Mouse (Mus musculus) left cerebral cortex, postnatal 36 days (tissue): ENCODE data around the gene Kdsr. TPM values are rescaled to one million over a fixed set of nuclear protein-coding genes. Genes with fewer than 3 reads are reported as not detected.

ENCODE experiments used
- DNase-seq, 2 experiments: peaks; one replicate each; pipeline ENCODE4 v3.0.0; 2021 to 2022; ENCODE audit warnings: low spot score in 2 of 2, mixed read lengths in 1 of 2
- intact Hi-C: fragments of 180-260 bp; cut with DNase I; formaldehyde crosslinking; loops from one replicate; pipeline ENCODE4 v1.15.1; 2025
- total RNA-seq, 2 experiments: library from RNA; stranded (reverse); gene quantifications; 2 replicates each; pipeline ENCODE4 v1.2.3; 2021

The Kdsr gene
- 10 to 100 TPM; 24.4 to 29.9 TPM for total RNA-seq

- DNase-seq: peak; percentile 96 to 99
- intact Hi-C loops: loop anchor here (2.0 to 10.0 kb wide), 2 partner anchors 37 to 125 kb away; partner anchors contain the start of gene Vps4b
These were observed at the start of gene Kdsr for GRCm38 (mm10) chr1:106759572-106760435. TSS of gene Kdsr (minus strand) at chr1:106759727.

DNA sequence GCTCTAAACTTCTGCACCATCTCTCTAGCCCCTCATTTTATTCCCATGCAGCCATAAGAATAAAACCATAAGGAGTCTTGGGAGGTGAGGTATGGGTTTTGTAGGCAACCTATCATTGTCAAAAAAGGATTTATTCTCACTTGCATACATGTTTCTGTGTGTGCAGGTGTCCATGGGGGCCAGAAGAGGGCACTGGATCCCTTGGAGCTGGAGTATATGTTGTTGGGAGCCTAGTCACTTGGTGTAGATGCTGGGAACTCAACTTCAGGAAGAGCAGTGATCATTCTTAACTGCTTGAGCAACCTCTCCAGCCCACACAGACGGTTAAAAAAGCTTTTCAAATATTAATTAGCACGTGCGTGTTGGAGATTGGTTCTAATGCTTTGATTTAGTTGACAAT, 40.4 kb upstream of the Kdsr start:
- no peak for DNase-seq
- intact Hi-C loops: loop anchor here (5.0 kb wide), 1 partner anchor 82 kb away; no protein-coding TSS in a partner anchor

DNA sequence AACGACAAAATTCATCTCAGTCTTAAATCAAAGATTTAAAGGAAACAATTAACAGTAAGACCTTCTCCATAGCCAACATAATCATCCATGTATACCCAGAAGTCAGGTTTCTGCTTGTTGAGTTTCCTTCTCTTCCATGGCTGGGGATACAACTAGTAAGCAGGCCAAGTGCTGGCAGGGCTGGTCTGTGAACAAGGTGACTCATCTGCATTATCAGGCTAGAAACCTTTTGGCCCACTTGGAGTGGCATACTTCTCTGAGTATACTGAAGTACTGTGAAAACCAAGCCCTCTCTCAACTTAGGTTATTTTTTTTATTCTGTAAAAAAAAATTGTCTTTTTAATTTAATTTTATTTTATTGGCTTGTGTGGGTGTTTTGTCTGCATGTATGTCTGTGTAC, 39.9 kb upstream of the Kdsr start:
- DNase-seq: no peak
- intact Hi-C loops: loop anchor here (5.0 kb wide), 1 partner anchor 83 kb away; no protein-coding TSS in a partner anchor

GRCm38 (mm10) chr1:106796987-106797779, 37.7 kb upstream of the Kdsr start:
- no peak for DNase-seq
- intact Hi-C loops: loop anchor here (2.0 to 5.0 kb wide), 2 partner anchors 38 to 85 kb away; partner anchors contain the start of gene Kdsr

DNA sequence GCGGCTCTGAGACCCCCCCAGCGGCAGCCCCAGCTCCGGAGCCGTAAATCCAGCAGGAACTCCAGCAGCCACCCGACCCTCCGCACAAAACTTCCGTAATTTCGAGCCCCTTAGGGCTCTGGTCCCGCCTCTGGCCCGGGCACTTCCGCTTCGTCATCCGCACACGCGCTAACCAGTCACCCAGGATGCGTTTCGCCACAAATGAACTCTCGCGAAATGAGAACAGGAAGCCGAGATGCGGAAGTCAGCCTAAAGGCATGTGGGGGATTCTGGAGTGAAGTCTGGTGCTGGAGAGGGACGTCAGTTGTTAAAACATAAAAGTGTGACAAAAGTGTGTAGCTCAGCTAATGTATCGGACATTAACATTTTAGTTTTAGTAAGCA, 37.0 kb upstream of the Kdsr start, which contains the start of gene Vps4b:
Gene Vps4b (minus strand): TSS at position 187 of the 383 bp plus-strand sequence.
- peak; percentile 90 to 91 for DNase-seq
- intact Hi-C loops: loop anchor here (2.0 to 5.0 kb wide), 2 partner anchors 38 to 86 kb away; partner anchors contain the start of gene Kdsr

DNA sequence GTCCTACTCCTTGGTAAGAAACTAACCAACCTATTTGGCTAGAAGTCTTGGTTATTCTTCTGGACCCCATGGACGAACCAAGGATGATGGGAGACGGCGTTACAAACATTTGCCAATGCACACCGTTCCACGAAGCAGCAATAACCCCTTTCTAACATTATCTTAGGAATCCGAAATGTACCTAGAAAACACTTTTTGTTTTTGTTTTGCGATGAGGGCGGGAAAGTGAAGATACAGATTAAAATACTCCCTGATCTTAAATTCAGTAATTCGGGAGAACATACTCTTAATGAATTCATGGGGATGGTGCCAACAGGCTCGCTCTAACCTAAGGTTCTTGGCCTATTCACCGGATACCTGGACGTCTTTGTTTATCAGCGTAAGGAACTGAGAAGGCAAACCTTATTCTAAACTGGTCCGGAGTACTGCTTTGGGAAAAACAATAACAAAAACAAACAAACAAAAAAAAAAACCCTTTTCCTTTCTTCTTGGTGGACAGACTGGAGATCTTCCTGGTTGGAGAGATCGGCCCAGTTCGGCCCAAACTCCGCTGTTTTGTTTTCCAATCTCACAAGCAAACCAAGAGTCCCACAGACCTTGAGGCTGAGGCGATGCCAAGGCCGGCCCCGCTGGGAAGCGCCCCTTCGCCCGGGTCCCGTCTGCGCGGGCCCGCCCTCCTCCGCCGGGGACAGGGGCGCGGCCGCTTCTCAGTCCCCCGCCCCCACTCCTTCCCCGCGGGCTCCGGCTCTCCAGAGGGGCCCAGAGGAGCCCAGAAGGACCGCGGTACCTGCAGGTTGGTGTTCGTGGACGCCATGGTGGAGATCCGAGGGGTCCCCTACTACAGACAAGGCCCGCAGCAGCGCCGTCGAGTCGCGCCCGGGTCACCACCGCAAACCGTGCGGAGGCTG, 36.4 kb upstream of the Kdsr start:
- intact Hi-C loops: loop anchor here (2.0 to 5.0 kb wide), 2 partner anchors 37 to 86 kb away; partner anchors contain the start of gene Kdsr
- no peak for DNase-seq

DNA sequence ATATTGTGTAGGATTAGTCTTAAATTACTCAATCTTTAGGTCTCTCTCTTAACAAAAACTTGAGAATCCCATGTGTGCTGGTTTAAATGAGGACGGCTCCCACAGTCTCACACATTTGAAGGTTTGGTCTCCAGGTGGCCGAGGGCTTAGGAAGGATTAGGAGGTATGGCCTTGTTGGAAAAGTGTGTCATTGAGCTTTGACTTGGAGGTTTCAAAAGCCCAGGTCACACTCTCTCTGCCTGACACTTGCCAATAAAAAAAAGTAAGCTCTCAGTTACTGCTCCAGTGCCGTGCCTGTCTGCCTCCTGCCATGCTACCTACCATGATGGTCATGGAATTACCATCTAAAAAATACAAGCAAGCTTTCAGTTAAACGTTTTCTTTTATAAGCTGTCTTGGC, 15.4 kb upstream of the Kdsr start:
- intact Hi-C loops: no loop called here
- no peak for DNase-seq

DNA sequence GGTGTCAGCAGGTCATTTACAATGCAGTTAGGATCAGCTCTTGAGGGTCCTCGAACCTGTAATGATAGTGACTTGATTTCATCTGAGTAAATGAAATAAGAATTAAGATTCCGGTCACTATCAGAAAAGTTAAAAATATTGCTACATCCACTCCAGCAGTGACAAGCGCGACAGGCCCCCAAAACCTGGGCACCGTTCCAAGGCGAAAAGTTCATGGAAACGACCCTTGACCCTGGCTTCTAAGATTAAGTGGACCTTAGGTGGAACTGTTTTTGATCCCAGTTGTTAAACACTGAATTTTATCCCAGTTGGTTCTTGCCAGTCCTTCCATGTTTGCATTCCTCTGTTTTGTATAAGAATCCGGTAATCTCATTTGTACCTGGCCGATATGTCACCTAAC, 14.6 kb upstream of the Kdsr start:
- intact Hi-C loops: no loop called here
- DNase-seq: no peak

DNA sequence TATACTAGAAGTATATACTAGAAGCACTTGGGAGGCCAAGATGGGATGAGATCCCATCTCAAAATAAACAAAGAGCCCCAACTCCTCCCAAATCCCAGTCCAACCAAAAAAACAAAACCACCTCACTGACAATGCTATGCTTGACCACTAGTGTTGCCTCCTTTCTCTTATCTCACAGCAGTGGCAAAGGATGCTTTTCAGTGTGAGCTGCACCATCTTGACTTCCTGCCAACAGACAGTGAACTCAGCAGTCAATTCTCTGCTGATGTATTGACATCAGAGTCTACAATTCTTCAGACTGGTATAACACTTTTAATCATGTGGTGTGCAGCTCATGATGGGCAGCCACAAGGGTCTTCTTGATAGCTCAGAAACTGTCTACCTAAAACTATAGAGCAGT, 9.2 kb upstream of the Kdsr start:
- DNase-seq: no peak
- intact Hi-C loops: no loop called here

DNA sequence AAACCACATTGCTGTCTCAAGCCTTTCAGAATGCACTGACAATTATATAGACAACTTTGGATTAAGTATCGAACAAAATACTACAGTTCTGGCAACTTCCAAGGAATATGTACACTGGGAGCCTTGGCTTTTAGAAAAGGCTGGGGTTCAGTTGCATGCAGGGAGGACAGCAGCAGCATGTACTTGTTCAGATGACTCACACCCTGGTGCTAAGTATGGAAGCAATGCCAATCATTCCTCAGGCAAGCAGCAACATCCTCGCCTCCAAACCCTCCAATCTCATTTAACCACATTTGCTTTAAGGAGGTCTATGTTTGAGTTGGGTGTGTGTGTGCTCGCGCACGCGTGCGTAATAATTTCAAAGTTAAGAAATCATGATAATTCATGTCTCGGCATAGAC, 6.2 kb upstream of the Kdsr start:
- no peak for DNase-seq
- intact Hi-C loops: no loop called here

GRCm38 (mm10) chr1:106764846-106765245, 5.3 kb upstream of the Kdsr start:
- intact Hi-C loops: no loop called here
- no peak for DNase-seq

DNA sequence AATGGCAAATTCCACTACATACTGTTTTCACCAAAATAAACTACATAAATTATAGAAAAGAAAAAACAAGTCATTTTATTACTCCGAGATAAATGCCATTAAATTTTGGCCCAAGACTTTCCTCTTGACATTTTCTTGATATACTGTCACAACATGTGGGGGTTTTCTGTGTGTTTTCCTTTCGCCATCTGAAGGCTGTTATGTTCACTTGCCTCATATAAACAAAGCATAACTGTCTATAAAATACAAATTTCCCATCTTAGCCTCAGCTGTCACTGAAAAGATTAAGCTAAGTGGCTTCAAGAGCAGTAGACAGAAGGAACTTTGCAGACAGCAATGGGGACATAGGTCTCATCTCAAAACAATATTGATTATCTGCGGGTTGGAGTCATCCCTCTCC, 4.8 kb upstream of the Kdsr start:
- DNase-seq: no peak
- intact Hi-C loops: no loop called here

- DNase-seq: no peak
- intact Hi-C loops: no loop called here
These were observed 1.2 kb upstream of the Kdsr start for GRCm38 (mm10) chr1:106760750-106761149.

DNA sequence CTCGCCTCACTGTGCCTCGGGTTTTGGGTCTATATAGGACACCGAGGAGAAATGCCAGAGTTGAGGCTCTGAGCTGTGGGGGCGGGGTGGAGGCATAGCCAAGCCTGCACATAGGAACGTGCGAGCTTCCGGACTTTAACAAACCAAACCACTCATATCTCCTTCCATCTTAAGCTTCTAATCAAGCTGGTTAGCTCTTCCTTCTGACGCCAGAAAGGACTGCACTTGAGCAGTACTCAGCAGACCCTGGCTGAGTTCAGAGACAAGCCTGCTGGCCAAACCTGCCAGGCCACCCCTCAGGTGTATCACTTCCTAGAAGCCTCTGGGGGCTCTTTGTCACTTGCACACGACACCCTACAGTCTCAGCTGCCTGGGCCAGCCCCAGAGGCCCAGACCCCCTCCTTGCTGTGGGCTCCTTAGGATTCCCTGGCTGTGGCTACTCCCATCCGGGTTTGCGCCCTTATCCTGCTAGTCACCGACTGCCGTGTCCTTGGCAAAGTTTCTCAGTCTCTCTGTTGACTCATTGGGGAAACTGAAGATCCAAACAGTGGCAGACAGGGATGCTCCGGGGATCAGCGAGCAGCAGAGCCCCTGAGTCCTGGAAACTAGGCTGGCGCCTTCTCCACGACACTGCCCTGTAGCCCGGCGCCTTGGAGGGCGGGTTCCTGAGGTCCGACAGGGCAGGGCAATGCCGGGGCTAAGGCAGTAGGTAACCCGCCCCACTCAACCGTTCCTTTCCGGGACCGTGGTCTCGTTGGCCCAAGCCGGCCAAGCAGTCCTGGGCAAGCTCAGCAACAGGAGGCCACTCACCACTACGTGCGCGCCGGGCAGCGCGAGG, 574 bp downstream of the Kdsr start:
- intact Hi-C loops: loop anchor here (2.0 to 10.0 kb wide), 2 partner anchors 38 to 126 kb away; partner anchors contain the start of gene Vps4b
- peak; percentile 11 to 39 for DNase-seq

DNA sequence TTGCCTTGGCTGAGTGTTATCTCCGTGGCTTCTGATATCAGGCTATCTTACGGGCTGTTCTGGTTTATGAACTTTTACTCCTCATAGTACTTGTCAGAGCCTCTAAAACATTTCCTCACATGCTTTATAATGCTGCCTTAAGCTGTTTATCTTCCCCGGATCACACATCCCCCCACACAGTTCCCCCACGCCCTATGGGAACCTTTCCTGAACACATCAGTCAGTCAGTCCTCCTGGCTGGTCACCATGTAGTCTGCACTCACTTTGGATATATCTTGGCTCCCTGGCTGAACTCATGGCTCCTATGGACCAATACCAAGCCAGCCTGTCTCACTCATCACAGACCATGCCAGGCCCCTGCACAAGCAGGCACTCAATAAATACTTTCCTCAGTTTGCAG, 2.9 kb downstream of the Kdsr start:
- intact Hi-C loops: loop anchor here (10.0 kb wide), 1 partner anchor 128 kb away; no protein-coding TSS in a partner anchor

DNA sequence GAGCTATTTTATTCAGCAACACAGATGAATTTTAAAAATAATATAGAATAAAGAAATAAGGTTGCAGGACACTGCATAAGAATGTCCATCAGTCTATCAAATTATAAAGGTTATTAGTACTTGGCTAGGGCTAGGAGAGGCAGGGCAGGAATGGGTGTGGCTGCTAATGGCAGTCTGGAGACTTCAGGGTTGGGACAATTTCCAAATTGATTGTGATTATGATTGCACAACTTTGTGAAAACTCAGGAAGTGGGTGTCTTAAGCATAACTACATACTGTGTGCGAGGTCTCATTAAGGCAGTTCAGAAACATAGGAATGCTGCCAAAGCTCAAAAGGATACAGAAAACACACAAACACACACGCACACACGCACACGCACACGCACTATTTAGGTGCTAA, 7.5 kb downstream of the Kdsr start:
- no peak for DNase-seq
- intact Hi-C loops: loop anchor here (10.0 kb wide), 1 partner anchor 133 kb away; no protein-coding TSS in a partner anchor

More for the DNA sequence above, 2.9 kb downstream of the Kdsr start:
- no peak for DNase-seq

- intact Hi-C loops: loop anchor here (10.0 kb wide), 1 partner anchor 134 kb away; no protein-coding TSS in a partner anchor
These were observed 8.9 kb downstream of the Kdsr start for GRCm38 (mm10) chr1:106750656-106751055.

More at GRCm38 (mm10) chr1:106750656-106751055, 8.9 kb downstream of the Kdsr start:
- DNase-seq: no peak
